Mouse (Mus musculus) spleen, adult 2 months (tissue): ENCODE data around the gene Serpinf1.

Experiments used
- CTCF ChIP-seq: fragments of 200-500 bp; IDR thresholded peaks from 2 replicates; pipeline ENCODE4 v1.5.1; 2011; ENCODE audit warnings: mild to moderate bottlenecking, inconsistent platforms; ENCODE audit not compliant: insufficient read depth, insufficient read length, insufficient replicate concordance; ENCODE audit errors: extremely low read depth
- POLR2A ChIP-seq: fragments of 200-500 bp; IDR thresholded peaks from 2 replicates; pipeline ENCODE4 v1.6.1; 2011; ENCODE audit warnings: low read depth, low read length, inconsistent platforms

GRCm38 (mm10) chr11:75404801-75405200, 17.7 kb downstream of the Serpinf1 start:
- no peak for TF ChIP-seq CTCF
- TF ChIP-seq POLR2A, result no peak
